23 mouse cellular contexts compared by ENCODE assay signal in the genomic region with DNA sequence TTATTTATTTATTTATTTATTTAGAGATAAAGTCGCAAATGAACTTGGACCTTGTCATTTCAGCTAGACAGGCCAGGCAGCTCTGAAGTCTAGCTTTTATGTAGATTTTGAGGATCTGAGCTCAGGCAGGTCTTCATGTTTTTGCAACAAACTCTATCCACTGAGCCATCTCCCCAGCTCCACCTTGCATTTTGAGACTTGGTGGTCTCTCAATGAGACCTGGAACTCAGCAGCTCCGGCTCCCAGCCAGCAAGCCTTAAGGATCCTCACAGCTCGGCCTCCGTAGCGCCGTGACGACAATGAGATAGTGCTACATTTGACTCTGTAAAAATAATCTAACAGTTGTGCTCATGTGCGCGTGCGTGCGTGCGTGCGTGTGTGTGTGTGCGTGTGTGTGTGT.
A peak's percentile ranks its signal among the peaks of the same experiment; 100 is the strongest.
DNase-seq lines count a peak whose midpoint lies in the region; ATAC-seq and TF ChIP-seq lines count a peak whose summit lies in the region.
"Had no signal": no experiment of that assay in that cellular context is flagged by ENCODE, and none has a peak within 500 bp of the region (broad histone marks: within the 10 kb centered on the region; RNA-seq: fewer than 3 reads in every experiment).

No protein-coding gene starts in this region.

- DNase-seq in heart, adult 11 months, result peak; percentile 64
- DNase-seq in heart, postnatal 10 days, result no peak
- DNase-seq in midbrain, embryonic 11.5 days (ENCODE audit: low spot score, missing footprints), result peak; percentile 61
- DNase-seq in midbrain, postnatal 0 days (ENCODE audit: low spot score), result no peak
- no peak for DNase-seq in testis, postnatal 14 days (ENCODE audit: low spot score)
- DNase-seq in ZHBTc4 (ENCODE audit: low read depth, low spot score), result peak; percentile 10
- no peak for DNase-seq in left cerebral cortex, adult 8-10 months (ENCODE audit: low spot score in 2 of 2)
- DNase-seq: adrenal gland, adult 2 months; adrenal gland, adult 8-10 months; adrenal gland, postnatal 10 days; adrenal gland, postnatal 14 days; adrenal gland, postnatal 25 days; adrenal gland, postnatal 36 days; B cell, adult 2 months; cerebellum, adult 11 months; cerebellum, adult 11-12 months; cerebellum, adult 18-20 months had no signal

- H3K9me3 ChIP-seq in midbrain, embryonic 11.5 days (ENCODE audit: control insufficient read depth, low read length), result no peaks in the 10 kb centered on the region
- H3K9me3 ChIP-seq in midbrain, postnatal 0 days (ENCODE audit: low read length), result no peaks in the 10 kb centered on the region
- H3K9me3 ChIP-seq: G1E had no signal

- TF ChIP-seq CTCF in midbrain, postnatal 0 days (IDR thresholded peaks at IDR 0.05), result no peak
- TF ChIP-seq CTCF in testis, adult 2 months (IDR thresholded peaks at IDR 0.05; ENCODE audit: control insufficient read depth, insufficient read depth, insufficient replicate concordance, low read depth, low read length), result no peak

- H3K27me3 ChIP-seq in midbrain, embryonic 11.5 days (ENCODE audit: control insufficient read depth, insufficient read depth, low read length), result no peaks in the 10 kb centered on the region
- no peaks in the 10 kb centered on the region for H3K27me3 ChIP-seq in midbrain, postnatal 0 days (ENCODE audit: insufficient read depth, low read length)
- H3K27me3 ChIP-seq in testis, adult 2 months (ENCODE audit: control insufficient read depth, insufficient read depth, low read length), result no peaks in the 10 kb centered on the region
- H3K27me3 ChIP-seq: CH12.LX, Patski had no signal

- H3K4me1 ChIP-seq in midbrain, embryonic 11.5 days (ENCODE audit: control insufficient read depth, insufficient read depth, low read length), result 0 out of 2 replicates have a peak, but pooled peaks cover 3% of the 10 kb centered on the region
- H3K4me1 ChIP-seq in midbrain, postnatal 0 days (ENCODE audit: insufficient read depth, low read length), result peaks cover 4% of the 10 kb centered on the region; the same call in 1 of the 2 replicates
- peaks cover 6% of the 10 kb centered on the region for H3K4me1 ChIP-seq in testis, adult 2 months (ENCODE audit: control insufficient read depth, insufficient read depth, low read length)

- H3K9ac ChIP-seq in midbrain, embryonic 11.5 days (ENCODE audit: low read length), result no peak overlapping the region
- H3K9ac ChIP-seq in midbrain, postnatal 0 days (replicated peaks; ENCODE audit: low read length, poor library complexity, severe bottlenecking), result no peak overlapping the region

- ATAC-seq in midbrain, embryonic 11.5 days (ENCODE audit: low FRiP score), result no peak
- no peak for ATAC-seq in midbrain, postnatal 0 days (ENCODE audit: low FRiP score)
- ATAC-seq: activated CD4-positive, CD25-positive, alpha-beta regulatory T cell, adult 4 months; CD4-positive, CD25-positive, alpha-beta regulatory T cell, adult 4 months; Patski had no signal

- H3K36me3 ChIP-seq in midbrain, embryonic 11.5 days (ENCODE audit: control insufficient read depth, insufficient read depth, low read length), result no peaks in the 10 kb centered on the region
- no peaks in the 10 kb centered on the region for H3K36me3 ChIP-seq in midbrain, postnatal 0 days (ENCODE audit: insufficient read depth, low read length)
- H3K36me3 ChIP-seq in testis, adult 2 months (ENCODE audit: control insufficient read depth, insufficient read depth, low read length), result no peaks in the 10 kb centered on the region
- H3K36me3 ChIP-seq: G1E had no signal

- no peak overlapping the region for H3K4me3 ChIP-seq in midbrain, embryonic 11.5 days (ENCODE audit: low read depth, low read length)
- no peak overlapping the region for H3K4me3 ChIP-seq in midbrain, postnatal 0 days (ENCODE audit: low read depth, low read length)
- H3K4me3 ChIP-seq in testis, adult 2 months (ENCODE audit: control insufficient read depth, low read depth, low read length), result peak overlapping the region; percentile 85

- no peak overlapping the region for H3K27ac ChIP-seq in midbrain, embryonic 11.5 days (ENCODE audit: low read depth, low read length)
- H3K27ac ChIP-seq in midbrain, postnatal 0 days (ENCODE audit: low read depth, low read length), result no peak overlapping the region
- no peak overlapping the region for H3K27ac ChIP-seq in testis, adult 2 months (ENCODE audit: control insufficient read depth, insufficient read depth, low read depth, low read length)

- H3K4me2 ChIP-seq in midbrain, embryonic 11.5 days, result no peak overlapping the region
- no peak overlapping the region for H3K4me2 ChIP-seq in midbrain, postnatal 0 days (ENCODE audit: low read depth, low read length, poor library complexity, severe bottlenecking)

- TF ChIP-seq POLR2A in testis, adult 2 months (IDR thresholded peaks at IDR 0.05; ENCODE audit: control insufficient read depth, low read depth, low read length), result no peak

- intact Hi-C loops in heart, postnatal 10 days (cut with DNase I), result loop anchor here (10.0 kb wide), 1 partner anchor 362 kb away; no protein-coding TSS in a partner anchor

- 94% methylated on average over 14 of the region's 14 CpGs for WGBS in midbrain, embryonic 11.5 days
- WGBS in midbrain, postnatal 0 days, result 93% methylated on average over 14 of the region's 14 CpGs

Comparison
In these comparisons a context has a peak if more than half of its experiments do, and no peak if none do; other contexts are left out.
1. DNase-seq: peak in heart, adult 11 months (single experiment), midbrain, embryonic 11.5 days (single experiment) and ZHBTc4 (single experiment); none in heart, postnatal 10 days (0 of 2), midbrain, postnatal 0 days (single experiment), testis, postnatal 14 days (single experiment) and left cerebral cortex, adult 8-10 months (0 of 2).